Mouse (Mus musculus) liver, postnatal 0 days (tissue): Measurements from ENCODE around the gene A930033H14Rik.

Experiments
- CTCF ChIP-seq: sonication (generic); IDR thresholded peaks from 2 replicates; pipeline ENCODE4 v1.5.1; 2016; ENCODE audit warnings: antibody characterized with exemption, low read depth
- EP300 ChIP-seq: IDR thresholded peaks from 2 replicates; pipeline ENCODE4 v1.6.1; 2016; ENCODE audit warnings: antibody characterized with exemption, low read depth, mild to moderate bottlenecking

DNA sequence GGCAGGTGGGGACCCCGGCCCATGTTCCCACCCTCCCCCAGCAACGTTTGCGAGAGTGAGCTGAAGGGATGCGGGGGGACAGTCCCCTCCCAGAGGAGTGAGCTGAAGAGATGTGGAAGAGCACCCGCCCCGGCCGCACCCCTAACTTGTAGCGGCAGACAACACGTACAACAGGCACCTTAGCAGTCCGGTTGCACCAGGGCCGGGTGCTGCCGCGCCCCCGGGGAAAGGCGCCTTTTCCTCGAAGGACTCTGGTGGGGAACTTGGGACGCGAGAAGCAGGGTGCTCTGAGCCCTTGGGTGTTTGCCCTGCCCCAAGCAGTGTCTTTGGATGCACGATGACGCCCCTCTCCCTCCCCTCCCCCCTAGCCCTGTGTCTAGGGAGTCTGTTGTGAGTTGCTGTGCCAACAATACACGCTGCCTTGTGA, 566 bp upstream of the A930033H14Rik start:
- TF ChIP-seq CTCF (no peak), EP300 (no peak)
